Mouse (Mus musculus): ENCODE measurements at regions not wholly inside any gene's neighbourhood (a gene's known extent, or its start where the extent isn't known, plus 50 kb on each side); places are given as distances from the start of the nearest gene placed in this dataset.

DNA sequence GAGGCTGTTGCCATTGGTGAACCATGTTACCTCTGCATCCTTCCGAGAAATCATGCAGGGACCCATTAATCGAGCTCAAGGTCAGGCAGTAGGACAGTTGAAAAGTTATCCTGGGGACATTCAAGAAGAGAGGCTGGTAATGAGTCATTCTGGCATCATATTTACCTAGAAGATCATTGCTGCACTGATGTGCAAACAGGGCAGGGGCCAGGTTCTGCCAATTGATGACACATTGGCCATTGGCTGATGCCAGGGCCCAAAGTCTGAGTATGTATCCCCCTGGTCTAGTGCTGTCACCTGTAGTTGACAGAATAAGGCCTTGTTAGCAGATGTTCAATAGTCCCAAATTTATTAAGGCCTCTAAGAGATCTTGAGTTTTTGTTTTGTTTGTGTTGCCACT, 83.6 kb upstream of the Smlr1 start:
- in situ Hi-C loops (cut with MboI; ENCODE audit: low pct_unique_long_range_greater_than_20kb in 1 of 2, low sequenced_read_pairs in 2 of 2, unreplicated experiment in 1 of 2): no loop called here

DNA sequence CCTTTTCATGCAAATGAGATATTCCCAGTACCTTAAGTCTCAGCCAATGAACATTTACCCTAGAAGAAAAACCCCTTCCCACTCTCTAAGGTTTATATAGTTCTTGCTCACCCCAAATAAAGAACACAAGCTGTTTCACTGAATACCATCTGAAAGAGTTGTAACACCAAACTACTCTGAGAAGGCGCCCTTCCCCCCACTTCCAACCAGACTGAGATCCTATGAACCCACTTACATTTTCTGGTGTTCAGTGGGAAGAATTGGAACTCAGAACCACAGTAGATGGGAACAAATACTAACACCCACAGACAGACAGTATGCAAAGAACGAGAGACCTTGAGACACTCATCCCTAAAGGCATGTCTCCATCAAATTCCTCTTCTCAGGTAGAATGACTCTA, 65.4 kb upstream of the Smlr1 start:
- in situ Hi-C loops (cut with MboI; ENCODE audit: low pct_unique_long_range_greater_than_20kb in 1 of 2, low sequenced_read_pairs in 2 of 2, unreplicated experiment in 1 of 2): no loop called here

DNA sequence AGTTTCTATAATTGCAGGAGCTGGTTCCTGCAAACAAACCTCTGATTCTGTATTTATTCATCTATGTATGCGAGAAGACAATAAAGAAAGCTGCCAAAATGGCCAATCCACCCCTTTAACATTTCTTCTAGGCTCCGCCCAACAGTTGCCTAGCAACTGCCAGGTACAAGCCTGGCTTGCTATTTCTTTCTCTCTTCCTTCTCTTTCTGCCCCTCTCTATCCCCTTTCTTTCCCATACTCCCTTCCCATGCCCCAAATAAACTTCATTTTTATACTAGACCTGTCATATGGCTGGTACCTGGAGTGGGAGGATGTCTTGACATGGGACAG, 53.2 kb upstream of the Smlr1 start:
- in situ Hi-C loops (cut with MboI; ENCODE audit: low pct_unique_long_range_greater_than_20kb in 1 of 2, low sequenced_read_pairs in 2 of 2, unreplicated experiment in 1 of 2): no loop called here

DNA sequence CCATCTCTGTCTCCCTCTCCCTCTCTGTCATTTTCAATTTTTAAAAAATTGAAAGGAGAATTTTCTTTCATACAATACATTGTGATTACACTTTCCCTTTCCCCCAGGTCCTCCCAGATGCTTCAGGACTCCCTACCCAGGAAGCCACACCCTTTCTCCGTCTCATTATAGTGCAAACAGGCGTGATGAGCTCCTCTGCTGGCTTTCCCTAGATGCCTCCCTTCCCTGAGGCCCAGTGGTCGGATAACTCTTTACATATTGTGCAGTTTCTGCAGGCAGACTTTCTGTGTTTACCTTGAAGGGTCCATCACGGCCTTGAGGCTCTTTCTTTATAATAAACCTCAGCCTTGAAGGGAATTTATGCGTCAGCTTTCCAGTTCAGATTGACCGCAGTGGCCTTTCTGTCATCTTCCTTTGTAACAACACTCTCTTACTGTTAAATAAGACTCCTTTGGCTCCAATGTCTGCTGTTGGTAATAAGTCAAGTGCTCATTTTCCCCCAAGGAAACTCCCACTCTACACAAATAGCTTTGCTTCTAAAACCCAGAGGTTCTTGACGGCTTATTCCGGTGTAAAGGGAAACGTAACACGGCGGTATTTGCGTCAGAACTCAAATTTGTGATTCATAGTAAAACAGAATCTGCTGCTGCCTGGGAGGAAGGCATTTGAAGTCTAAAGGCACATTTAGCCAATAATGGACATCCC, 52.7 kb upstream of the Smlr1 start:
- in situ Hi-C loops (cut with MboI; ENCODE audit: low pct_unique_long_range_greater_than_20kb in 1 of 2, low sequenced_read_pairs in 2 of 2, unreplicated experiment in 1 of 2): no loop called here
